Mouse (Mus musculus): ENCODE measurements around the gene Rab29.
"Not testable (repeated sequence)": the region's sequence is repeated elsewhere in the genome, so short reads cannot be mapped to it uniquely, and the experiment has no call there.

The Rab29 gene

DNA sequence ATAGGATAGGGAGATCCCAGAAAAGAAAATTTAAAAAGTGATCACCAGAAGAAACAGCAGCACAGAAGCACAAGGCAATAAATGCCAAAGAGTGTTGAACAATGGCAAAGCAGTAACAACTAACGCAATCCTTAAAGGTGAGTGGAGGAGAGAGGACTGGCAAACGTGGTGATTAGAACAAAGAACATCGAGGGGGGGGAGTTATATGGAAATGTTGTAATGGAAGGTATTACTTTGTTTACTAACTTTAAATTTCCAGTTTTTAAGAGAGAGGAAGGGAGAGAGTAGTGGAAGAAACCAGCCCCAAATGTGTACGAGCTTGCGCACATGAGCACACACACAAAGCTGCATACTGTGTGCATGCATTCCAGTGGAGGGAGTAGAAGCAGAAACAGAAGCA lies 1.4 kb upstream of the Rab29 start:
- DNase-seq (ENCODE audit: low spot score), result no peak

DNA sequence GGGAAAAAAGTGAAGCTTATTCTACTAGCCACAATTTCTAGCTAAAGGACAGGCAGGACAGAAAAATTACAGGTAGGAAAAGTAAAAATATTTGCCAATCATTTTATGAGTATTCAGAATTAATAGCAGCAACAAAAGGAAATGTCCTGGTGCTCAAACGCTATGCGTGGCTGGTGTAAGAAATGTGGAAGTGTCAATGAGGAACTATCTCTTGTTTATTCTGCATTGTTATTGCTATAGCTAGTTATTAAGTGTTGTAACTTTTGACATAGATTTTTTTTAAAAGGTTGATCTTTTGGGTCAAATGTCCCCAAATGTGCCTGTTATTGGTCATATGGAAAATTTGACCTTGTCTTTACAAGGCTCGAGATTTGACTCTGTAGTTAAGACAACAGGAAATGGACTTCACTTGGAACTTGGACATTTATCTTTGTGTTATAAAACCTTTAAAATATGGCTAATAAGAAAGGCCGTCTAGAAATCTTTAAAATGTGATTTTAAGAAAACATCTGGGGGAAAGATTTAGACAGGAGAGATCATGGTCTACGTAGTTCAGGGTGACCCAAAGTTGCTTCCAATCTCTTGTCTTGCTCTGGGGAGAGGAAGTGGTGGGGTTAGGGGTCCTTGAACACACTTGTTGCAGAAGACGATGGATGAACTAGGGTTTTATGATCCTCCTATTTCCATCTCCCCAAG lies 572 bp upstream of the Rab29 start:
- DNase-seq (ENCODE audit: low spot score), result no peak

DNA sequence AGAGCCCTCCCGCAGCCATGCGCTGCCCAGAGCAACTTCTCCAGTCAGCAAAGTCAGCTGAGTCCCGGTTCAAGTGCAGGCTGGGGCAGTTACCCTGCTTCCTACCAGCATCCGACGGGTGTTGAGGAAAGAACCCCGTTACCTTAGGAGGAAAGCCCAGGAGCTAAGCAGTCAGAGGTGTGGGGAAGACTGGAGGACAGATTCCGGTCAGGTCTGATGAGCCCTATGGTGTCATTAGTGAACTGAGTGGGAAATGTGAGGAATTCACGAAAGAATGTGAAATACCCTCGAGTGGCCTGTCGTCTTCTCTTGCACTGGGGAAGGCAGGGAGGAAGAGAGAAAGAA lies 894 bp downstream of the Rab29 start:
- DNase-seq (ENCODE audit: low spot score), result no peak

GRCm38 (mm10) chr1:131869561-131869960 lies 2.5 kb downstream of the Rab29 start:
- no peak for DNase-seq (ENCODE audit: low spot score)

DNA sequence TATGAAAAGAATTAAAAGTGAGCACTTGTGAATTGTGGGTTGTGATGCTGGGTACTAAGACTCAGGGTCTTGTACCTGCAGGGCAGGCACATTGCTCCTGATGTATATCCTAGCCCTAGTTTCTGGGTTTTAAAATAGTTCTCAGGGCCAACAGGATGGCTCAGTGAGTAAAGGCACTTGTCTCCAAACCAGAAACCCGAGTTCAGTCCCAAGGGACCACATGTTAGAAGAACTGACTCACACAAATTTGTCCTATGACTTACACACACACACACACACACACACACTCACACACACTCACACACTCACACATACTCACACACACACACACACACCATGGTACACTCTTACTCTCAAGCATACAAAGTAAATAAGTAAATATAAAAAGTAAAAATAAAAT lies 5.8 kb downstream of the Rab29 start:
- DNase-seq (ENCODE audit: low spot score), result no peak

DNA sequence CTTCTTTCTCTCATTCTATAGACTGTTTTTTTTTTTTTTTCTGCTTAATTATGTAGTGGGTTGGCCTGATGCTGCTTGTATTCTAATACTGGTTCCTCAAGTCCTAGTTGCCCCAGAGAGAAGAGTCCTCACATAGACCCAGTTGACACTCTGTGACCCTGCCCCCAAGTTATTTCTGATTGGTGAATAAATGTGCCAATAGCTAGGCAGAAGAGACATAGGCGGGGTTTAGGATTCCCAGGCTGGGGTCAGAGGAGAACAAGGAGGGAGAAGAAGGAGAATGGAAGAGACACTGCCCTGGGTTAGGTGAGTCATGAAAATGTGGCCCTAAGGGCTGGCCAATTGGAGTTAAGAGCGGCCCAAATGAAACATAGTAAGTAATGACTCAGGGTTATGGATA lies 12.8 kb downstream of the Rab29 start:
- DNase-seq (ENCODE audit: low spot score), result no peak

DNA sequence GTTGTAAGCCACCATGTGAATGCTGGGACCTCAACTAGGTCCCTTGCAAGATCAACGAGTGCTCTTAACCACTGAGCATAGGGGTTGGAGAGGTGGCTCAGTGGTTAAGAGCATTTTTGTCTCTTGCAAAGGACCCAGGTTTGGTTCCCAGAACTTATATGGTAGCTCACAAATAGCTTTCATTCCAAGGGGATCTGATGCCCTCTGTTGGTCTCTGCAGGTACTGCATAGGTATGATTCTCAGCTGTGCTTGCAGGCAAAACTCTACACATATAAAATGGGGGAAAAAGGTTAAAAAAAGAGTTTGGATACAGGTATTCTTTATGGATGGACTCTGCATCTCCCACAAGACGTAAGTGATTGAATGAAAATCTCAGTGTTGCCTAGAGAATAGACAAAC lies 15.8 kb downstream of the Rab29 start:
- DNase-seq (ENCODE audit: low spot score), result no peak

DNA sequence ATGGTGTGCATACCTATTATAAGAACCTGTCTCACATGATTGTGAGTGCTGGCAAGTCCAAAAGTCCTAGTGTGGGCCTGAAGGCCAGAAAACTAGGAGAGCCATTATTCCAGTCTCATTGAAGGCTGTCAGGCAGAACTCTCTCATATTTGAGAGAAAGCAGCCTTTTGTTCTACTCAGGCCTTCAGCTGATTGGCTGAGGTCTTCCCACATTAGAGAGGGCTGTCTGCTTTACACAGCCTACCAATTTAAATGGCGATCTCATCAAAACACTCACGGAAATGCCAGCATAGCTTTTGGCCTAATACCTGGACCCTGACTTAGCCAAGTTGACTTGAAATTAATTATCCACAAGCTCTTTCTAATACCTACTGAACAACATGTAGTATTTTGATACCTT lies 19.1 kb downstream of the Rab29 start:
- no peak for DNase-seq (ENCODE audit: low spot score)

- no peak for DNase-seq (ENCODE audit: low spot score)
Measured at GRCm38 (mm10) chr1:131886641-131887040, 19.6 kb downstream of the Rab29 start.

DNA sequence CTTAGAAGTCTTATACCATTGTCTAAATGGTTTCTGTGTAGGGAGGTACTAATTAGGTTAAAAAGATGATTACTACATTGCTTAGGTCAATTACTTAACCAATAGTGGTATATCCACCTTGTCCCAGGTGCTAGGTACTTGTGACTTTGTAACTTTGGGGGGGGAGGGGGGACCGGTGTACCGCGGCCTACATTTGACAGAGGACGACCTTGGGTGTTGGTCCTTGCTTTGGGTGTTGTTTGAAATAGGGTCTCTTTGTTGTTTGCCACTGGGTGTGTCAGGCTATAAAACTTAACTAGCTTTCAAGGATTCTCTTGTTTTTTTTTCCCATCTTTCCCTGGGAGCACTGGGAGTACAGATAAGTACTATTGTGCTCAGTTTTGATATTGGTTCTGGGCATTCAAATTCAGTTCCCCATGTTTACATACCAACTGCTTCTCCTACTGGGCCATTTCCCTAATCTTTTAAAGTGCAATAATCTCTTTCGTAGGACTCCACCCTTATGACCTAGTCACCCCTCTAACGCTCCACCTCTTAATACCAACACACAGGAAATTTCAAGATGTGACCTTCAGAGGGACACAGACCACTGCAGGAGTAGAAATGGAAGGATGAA lies 23.1 kb downstream of the Rab29 start:
- no peak for DNase-seq (ENCODE audit: low spot score)

GRCm38 (mm10) chr1:131891436-131891835 lies 24.4 kb downstream of the Rab29 start:
- no peak for DNase-seq (ENCODE audit: low spot score)

GRCm38 (mm10) chr1:131902679-131903078 lies 35.7 kb downstream of the Rab29 start:
- DNase-seq (ENCODE audit: low spot score), result no peak

- no peak for DNase-seq (ENCODE audit: low spot score)
Measured at GRCm38 (mm10) chr1:131903251-131903650, 36.2 kb downstream of the Rab29 start.

DNA sequence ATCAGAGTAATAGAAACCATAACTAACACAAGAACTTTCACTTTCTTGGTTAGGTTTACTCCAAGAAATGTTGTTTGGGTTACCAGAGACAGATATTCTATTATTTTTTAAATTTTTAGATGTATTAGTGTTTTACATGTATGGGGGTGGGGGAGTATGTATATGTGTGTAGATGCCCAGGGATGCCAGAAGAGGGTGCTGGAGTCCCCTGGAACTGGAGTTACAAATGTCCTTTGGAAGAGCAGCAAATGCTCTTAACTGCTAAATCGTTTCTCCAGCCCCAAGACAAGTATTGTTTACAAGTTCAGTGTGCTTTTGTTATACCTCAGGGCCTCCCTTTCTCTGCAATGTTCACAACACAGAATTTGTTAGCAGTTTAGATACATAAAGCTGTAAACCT lies 38.5 kb downstream of the Rab29 start:
- no peak for DNase-seq (ENCODE audit: low spot score)

DNA sequence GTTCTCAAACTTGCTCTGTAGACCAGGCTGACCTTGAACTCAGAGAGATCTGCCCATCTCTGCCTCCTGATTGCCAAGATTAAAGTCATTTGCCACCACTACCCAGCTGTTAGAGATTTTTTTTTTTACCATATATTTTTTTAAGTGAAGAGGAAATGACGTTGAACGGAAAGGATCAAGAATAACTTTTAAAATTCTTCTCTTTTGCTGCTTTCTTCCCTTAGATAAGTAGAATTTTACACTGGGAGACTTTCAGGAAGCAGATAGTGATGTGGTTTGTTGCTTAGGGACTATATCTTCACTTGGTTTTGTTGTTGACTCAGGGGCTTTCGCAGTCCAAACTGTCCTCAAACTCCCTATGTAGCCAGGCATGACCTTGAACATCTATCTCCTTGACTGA lies 41.4 kb downstream of the Rab29 start:
- DNase-seq (ENCODE audit: low spot score), result no peak

DNA sequence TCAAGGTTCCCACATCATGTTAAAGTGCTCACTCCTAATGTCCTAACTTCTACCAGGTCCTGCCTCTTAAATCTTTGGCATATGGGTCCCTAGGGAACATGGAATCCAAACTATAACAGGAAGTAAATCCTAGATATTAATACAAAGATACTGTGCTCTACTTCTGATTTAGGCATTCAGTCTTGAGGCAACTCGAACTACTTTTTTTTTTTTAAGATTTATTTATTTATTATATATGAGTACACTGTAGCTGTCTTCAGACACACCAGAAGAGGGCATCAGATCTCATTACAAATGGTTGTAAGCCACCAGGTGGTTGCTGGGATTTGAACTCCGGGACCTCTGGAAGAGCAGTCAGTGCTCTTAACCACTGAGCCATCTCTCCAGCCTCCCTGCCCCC lies 42.2 kb downstream of the Rab29 start:
- not testable (repeated sequence) for DNase-seq (ENCODE audit: low spot score)

DNA sequence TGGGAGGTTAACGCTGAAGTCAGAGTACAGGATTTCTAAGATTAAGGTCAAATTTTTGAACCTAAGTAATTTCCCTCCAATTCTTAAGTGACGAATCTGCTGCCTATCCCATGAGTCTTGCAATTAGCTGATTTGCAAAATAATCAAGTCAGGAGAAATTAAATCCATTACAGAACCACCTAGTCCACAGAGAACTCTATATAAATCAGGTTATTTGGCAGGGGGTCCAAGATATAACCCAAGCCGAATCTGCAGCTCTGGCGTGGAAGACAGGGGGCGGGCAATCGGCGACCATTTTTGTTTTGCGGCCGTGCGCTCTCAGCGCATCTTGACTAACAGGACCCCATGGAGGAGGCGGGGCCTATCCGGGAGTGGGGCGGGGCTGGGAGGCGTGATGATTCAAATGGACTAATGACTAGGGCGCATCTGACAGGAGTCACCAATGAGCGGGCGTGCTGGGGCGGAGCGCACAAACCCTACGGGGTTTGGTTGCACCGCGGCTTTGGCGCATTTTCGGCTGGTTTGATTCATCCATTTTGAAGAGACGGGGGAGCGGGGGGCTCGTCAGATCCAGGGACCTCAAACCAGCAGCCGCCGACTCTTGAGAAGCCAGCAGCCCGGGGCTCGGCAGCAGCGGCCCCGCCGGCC lies 43.1 kb downstream of the Rab29 start, which contains the start of gene Nucks1:
Gene Nucks1 (plus strand): TSS at position 534 of the 648 bp plus-strand sequence.
- peak; percentile 94 for DNase-seq (ENCODE audit: low spot score)

DNA sequence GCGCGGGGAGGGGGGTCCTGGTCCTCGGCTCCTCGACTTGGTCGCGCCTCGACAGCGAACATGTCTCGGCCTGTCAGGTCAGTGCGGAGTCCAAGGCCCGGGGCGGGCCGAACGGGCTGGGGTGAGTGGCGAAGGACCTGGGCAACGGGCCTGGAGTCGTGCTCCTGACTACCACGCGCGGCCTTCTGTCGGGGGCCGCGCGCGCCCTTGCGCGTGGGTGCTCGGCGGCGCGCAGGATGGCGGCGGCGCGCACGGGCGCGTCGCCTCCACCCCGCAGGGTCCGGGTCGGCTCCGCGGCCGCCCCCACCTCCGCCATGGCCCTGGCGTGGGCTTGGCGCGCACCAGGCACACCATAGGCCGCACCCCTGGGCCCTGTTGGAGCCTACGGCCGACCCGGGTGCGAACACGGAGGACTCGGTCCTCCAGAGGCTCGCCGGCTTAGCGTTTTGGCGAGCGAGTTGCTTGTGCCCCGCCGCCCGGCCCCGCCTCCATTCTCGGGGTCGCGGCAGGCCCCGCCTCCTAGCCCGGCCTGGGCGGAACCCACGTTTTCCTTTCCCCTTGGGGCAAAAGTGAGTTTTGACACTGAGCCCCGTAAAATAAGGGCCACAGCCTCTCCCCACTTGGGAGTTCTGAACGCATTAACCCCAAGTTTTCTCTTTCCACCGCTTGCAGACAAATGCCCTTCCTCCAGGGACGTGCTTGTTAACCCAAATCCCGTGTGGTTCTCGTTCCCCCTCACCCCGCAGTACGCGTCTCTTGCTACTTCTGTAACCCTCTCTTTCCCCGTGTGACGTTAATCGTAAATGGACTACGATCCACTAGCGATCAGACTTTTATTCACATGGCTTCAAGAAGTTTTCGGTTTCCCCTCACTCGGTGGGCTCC lies 43.9 kb downstream of the Rab29 start:
- peak; percentile 44 for DNase-seq (ENCODE audit: low spot score)

DNA sequence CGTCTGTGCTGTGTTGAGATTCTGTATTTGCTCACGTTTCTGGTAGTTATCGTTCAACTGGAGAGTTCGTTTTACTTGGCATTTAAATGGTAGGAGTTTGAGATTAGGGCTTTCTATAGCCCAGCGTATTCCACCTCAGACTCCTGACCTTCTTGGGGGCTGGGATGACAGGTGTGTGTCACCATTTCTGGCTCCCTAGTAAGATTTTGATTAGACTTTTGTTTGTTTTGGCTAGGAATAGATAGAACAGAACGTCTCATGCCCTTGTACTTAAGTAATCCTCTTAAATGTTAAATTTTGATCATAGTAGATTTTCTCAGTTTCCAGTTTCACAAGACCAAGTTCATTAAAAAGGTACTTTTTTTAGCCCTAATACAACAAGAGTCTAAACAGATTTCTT lies 50.6 kb downstream of the Rab29 start:
- DNase-seq (ENCODE audit: low spot score), result no peak

- DNase-seq (ENCODE audit: low spot score), result no peak
Measured at GRCm38 (mm10) chr1:131919052-131919451, 52.0 kb downstream of the Rab29 start.

DNA sequence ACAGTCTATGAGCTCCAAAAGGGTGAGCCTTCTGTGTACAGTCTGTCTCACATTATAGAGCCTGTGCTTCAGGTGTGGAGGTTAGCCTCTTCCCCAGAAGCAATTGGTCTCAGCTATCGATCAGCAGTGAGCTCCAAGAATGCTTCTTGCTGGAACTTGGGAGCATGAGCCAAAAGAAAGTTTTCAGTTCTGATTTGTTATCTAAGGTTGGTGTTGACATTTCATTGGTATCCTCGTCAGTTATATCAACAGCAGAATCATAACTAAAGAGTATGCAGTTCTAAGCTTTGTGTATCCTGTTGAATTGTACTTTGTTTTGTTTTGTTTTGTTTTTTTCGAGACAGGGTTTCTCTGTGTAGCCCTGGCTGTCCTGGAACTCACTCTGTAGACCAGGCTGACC lies 55.1 kb downstream of the Rab29 start:
- DNase-seq (ENCODE audit: low spot score), result no peak

Data from urinary bladder, postnatal 10 days (tissue).